Mouse (Mus musculus) forebrain, embryonic 13.5 days (tissue): Measurements from ENCODE around the gene Slc24a1. TPM values are rescaled to one million over a fixed set of nuclear protein-coding genes. Genes with fewer than 3 reads are reported as not detected.

Experiments used
- ATAC-seq: fragments of 200-750 bp; cut with Nextera tagmentation; 2 replicates; pipeline ENCODE4 v1.8.0; 2017
- H3K27ac ChIP-seq: fragments of 300-500 bp; sonication (generic); 2 replicates; pipeline ENCODE4 v1.5.1; 2015; ENCODE audit warnings: inconsistent platforms, mild to moderate bottlenecking, moderate library complexity
- H3K27me3 ChIP-seq: fragments of 300-500 bp; sonication (generic); 2 replicates; pipeline ENCODE4 v1.6.1; 2015; ENCODE audit warnings: mild to moderate bottlenecking, inconsistent platforms
- H3K36me3 ChIP-seq: fragments of 300-500 bp; sonication (generic); 2 replicates; pipeline ENCODE4 v1.6.1; 2015; ENCODE audit warnings: mild to moderate bottlenecking, inconsistent platforms; ENCODE audit not compliant: poor library complexity, severe bottlenecking
- H3K4me1 ChIP-seq: fragments of 300-500 bp; sonication (generic); 2 replicates; pipeline ENCODE4 v1.6.1; 2015; ENCODE audit warnings: inconsistent platforms
- H3K4me2 ChIP-seq: fragments of 300-500 bp; sonication (generic); 2 replicates; pipeline ENCODE4 v1.6.1; 2015; ENCODE audit warnings: inconsistent platforms, mild to moderate bottlenecking, moderate library complexity
- H3K4me3 ChIP-seq: fragments of 300-500 bp; sonication (generic); 2 replicates; pipeline ENCODE4 v1.5.1; 2015; ENCODE audit warnings: mild to moderate bottlenecking, inconsistent platforms
- H3K9ac ChIP-seq: fragments of 300-500 bp; sonication (generic); 2 replicates; pipeline ENCODE4 v1.6.1; 2015; ENCODE audit warnings: mild to moderate bottlenecking, inconsistent platforms
- H3K9me3 ChIP-seq: fragments of 300-500 bp; sonication (generic); replicated peaks from 2 replicates; pipeline ENCODE4 v1.6.1; 2016; ENCODE audit warnings: inconsistent platforms
- WGBS: fragments of 180-500 bp; shearing (Covaris S2); methylation state at CpG from one replicate; pipeline ENCODE4 v1.1.7; 2015; 5-methylcytosine and 5-hydroxymethylcytosine counted together
- polyA plus RNA-seq: library from polyadenylated mRNA; unstranded; fragments of >200 nt; fragmentation: Nextera tagmentation; extraction: Ambion mirVana; gene quantifications from 2 replicates; pipeline ENCODE4 v1.2.1, GENCODE M21; 2015

The Slc24a1 gene
- polyA plus RNA-seq, 1 experiment from 2014 or later = 0.05 TPM

DNA sequence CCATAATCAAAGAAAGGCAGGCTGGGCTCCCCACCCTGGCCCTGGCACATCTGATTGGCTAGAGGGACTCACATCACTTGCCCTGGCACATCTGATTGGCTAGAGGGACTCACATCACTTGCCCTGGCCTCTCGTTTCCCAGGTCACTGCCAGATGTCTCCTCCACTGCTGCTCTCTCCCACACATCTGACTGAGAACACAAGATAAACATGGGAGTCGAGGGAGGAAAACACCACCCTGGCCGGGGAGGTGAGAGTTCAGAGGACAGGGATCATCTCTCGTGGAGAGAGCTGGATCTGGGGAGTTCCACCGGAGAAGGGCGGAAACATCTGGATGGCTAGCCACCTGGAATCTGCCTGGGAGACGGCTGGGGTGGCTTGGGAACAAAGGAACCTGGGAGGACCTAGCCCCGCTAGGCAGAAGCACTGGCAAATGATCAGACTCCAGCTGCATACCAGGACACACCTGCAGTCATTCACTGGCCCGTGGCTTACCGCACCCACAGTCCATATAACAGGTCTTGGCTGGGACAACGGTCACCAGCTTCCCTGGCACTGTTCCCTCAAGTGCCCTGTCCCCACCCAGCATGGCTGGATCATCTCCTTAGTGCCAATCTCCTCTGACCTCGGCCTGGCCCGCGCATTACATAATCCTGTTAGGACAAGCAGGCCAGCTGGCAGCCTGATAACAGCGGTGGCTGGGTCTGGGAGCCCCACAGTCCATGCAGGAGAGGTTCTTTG lies 17.2 kb downstream of the Slc24a1 start:
- Histone ChIP-seq H3K4me2 (no peak overlapping the region), H3K4me3 (no peak overlapping the region), H3K27ac (no peak overlapping the region), H3K36me3 (no peaks in the 10 kb centered on the region), H3K9me3 (no peaks in the 10 kb centered on the region), H3K4me1 (0 out of 2 replicates have a peak, but pooled peaks cover 6% of the 10 kb centered on the region), H3K27me3 (no peaks in the 10 kb centered on the region), H3K9ac (no peak overlapping the region)
- ATAC-seq = no peak
- 69% methylated on average over 15 of the region's 15 CpGs for WGBS

DNA sequence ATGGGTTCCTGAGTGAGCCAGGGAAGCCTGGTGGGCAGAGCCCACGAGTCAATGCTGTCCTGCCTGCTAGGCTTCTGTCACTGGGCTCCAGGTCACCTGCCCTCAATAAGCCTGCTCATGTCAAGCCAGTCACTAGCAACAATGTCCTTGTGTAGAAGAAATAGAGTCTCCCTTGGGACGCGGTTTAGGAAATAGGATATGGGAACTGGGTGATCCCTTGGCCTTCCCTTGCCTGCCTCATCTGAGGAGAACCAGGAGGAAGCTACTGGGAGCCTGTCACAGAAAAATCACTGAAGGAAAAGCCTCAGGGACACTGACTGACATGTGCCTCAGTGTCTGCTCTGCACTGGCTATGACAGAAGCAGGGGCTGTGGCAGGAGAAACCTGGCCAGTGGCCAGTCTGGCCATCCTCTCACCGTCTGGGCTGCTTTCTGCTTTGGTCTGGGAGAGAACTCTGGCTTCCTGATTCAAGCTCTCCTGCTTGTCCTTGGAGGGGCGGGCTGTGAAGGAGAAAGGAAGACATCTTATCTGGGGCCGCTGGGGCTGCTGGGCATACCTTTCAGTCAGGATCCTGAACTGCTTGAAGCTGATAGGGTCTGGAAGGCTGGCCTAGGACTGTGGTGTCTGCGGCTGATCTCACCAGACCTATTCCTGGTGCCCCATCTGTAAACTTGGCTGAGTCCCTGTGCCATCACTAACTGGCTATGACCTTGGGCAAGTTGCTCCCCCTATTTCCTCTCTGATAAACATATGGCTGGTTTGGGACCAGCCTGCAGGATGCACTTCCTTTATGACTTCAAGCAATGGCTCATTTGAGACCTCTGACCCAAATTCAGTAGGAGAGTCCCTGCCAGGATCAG lies 19.4 kb downstream of the Slc24a1 start:
- H3K4me2 ChIP-seq = no peak overlapping the region
- 81% methylated on average over 7 of the region's 7 CpGs for WGBS
- no peaks in the 10 kb centered on the region for H3K36me3 ChIP-seq
- no peak overlapping the region for H3K27ac ChIP-seq
- no peaks in the 10 kb centered on the region for H3K9me3 ChIP-seq
- no peak overlapping the region for H3K9ac ChIP-seq
- 0 out of 2 replicates have a peak, but pooled peaks cover 6% of the 10 kb centered on the region for H3K4me1 ChIP-seq
- ATAC-seq = no peak
- H3K4me3 ChIP-seq = no peak overlapping the region
- H3K27me3 ChIP-seq = no peaks in the 10 kb centered on the region

DNA sequence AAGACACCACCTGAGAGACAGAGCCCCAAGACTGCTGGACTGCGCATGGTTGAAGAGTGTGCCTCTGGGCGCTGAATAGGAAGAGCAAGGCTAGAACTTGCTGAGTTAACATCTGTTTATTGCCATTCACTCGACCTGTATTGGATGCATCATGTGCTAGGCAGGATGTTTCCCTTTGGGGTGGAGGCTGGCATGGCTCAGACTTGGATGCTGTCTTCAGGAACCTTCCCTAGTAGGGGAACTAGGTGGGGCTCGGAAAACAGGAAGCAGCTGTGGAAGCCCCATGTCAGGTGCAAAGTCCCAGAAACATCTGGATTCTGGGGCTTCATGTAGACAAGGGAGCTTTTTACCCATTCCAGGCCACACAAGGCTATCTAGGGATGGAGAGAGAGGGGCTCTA lies 21.2 kb downstream of the Slc24a1 start:
- Histone ChIP-seq H3K4me3 (no peak overlapping the region), H3K9ac (no peak overlapping the region), H3K27ac (no peak overlapping the region), H3K4me2 (no peak overlapping the region), H3K4me1 (peaks cover 21% of the 10 kb centered on the region), H3K36me3 (no peaks in the 10 kb centered on the region), H3K9me3 (no peaks in the 10 kb centered on the region), H3K27me3 (no peaks in the 10 kb centered on the region)
- ATAC-seq = no peak
- WGBS = 85% methylated on average over 4 of the region's 4 CpGs

DNA sequence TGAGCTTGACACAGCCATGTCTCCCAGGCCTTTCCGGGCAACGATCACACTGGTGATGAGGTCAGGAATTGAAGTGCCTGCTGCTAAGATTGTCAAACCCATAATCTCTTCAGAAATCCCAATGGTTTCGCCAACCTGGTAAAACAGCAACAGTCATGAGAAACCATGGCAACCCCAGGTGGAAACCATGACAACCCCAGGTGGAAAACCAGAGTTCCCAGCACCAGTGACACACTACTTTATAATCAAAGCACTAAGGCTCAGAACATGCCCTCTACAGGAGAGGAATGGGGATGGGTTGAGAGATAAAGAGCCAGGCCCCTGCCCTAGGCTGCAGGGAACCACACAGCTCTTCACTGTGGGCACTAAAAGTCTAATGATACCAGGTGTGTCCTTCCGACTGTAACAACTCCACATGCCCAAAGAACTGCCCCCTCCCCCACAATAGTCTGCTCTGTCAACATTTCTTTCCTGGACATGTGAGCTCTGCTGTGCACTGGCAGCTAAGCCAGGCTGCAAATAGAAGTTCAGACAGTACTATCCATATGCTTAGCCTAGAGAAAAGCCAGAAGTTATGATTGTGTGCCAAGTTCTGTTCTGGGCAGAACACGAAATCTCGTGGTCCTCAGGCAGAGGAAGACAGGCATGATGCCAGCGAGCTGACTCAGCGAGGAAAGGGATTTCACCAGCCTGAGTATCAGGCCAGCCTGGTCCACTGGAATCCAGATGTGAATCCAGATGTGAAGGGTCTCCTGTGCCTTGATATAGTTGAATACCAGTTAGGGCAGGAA lies 25.0 kb downstream of the Slc24a1 start:
- Histone ChIP-seq H3K27me3 (no peaks in the 10 kb centered on the region), H3K4me1 (peaks cover 16% of the 10 kb centered on the region), H3K27ac (peak overlapping the region; percentile 11; the same call in 1 of the 2 replicates), H3K4me3 (no peak overlapping the region), H3K36me3 (no peaks in the 10 kb centered on the region), H3K4me2 (no peak overlapping the region), H3K9me3 (no peaks in the 10 kb centered on the region), H3K9ac (no peak overlapping the region)
- peak; percentile 61; the same call in 1 of the 2 replicates for ATAC-seq
- WGBS = 62% methylated on average over 8 of the region's 8 CpGs

DNA sequence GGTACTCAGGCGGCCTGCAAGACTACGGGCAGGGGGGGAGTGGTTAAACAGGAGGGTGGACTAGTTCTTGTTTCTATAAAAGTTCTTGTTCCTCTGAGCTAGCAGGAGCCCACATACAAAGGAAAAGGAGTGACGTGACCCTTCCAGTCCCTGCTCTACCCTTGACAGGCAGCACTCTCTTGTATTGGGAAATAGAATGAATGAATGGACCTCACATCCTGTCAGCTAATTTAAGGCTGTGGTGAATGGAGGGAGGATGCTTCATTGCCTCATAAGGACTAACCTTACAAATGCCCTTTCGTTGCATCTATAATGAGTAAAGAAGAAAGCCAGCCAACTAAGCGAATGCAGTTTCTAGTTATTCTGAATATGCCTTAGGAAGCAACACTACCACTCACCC lies 25.6 kb downstream of the Slc24a1 start:
- H3K36me3 ChIP-seq = no peaks in the 10 kb centered on the region
- H3K27me3 ChIP-seq = no peaks in the 10 kb centered on the region
- H3K4me3 ChIP-seq = no peak overlapping the region
- H3K9ac ChIP-seq = no peak overlapping the region
- no peak overlapping the region for H3K27ac ChIP-seq
- H3K9me3 ChIP-seq = no peaks in the 10 kb centered on the region
- H3K4me2 ChIP-seq = no peak overlapping the region
- peaks cover 16% of the 10 kb centered on the region for H3K4me1 ChIP-seq
- peak; percentile 53; the same call in 1 of the 2 replicates for ATAC-seq
- WGBS = 26% methylated on average over 5 of the region's 5 CpGs

DNA sequence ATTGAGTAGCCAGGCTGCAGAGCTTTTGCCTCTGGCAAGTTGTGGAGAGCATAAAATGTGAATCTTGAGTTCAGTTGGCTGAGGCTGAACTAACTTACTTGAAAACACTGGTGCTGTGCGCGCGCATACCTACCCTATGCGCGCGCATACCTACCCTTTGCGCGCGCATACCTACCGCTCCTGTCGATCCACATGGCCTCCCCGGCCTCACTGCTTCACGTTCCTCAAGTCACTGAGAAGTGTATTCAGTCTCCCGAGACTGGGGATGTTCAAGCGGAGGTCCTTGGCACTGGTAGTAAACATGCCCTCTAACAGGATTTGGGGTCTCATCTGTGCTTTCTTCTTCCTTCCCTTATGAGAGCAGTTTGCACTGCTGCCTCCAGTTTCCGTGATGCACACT lies 32.8 kb downstream of the Slc24a1 start:
- Histone ChIP-seq H3K4me2 (peak overlapping the region; percentile 49), H3K4me3 (peak overlapping the region; percentile 24), H3K27me3 (no peaks in the 10 kb centered on the region), H3K4me1 (no peaks in the 10 kb centered on the region), H3K9ac (no peak overlapping the region), H3K36me3 (peaks cover 8% of the 10 kb centered on the region), H3K9me3 (no peaks in the 10 kb centered on the region; the same call in 1 of the 2 replicates), H3K27ac (no peak overlapping the region)
- no peak for ATAC-seq
- 36% methylated on average over 16 of the region's 16 CpGs for WGBS

DNA sequence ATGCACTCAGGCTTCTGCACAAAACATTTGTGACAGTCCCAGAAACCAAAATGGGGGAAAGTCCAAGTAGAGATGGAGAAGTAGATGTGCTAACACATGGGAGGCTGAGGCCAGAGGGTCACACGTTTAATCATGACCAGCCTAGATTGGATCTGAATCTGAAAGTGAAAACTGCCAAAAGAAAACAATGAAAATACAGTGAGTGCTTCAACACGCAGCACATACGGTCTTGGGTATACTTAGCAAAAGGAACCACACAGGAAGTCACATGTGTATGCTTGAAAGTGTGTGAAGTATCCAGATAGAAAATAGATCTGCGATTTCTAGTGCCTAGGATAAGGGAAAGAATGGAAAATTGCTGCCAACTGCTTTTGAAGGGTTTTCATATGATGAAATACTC lies 36.8 kb downstream of the Slc24a1 start:
- no peak overlapping the region for H3K4me3 ChIP-seq
- no peaks in the 10 kb centered on the region; the same call in 1 of the 2 replicates for H3K9me3 ChIP-seq
- H3K36me3 ChIP-seq = peaks cover 35% of the 10 kb centered on the region
- ATAC-seq = no peak
- H3K4me2 ChIP-seq = no peak overlapping the region
- WGBS = 93% methylated on average over 4 of the region's 4 CpGs
- no peaks in the 10 kb centered on the region for H3K27me3 ChIP-seq
- H3K27ac ChIP-seq = no peak overlapping the region
- H3K9ac ChIP-seq = no peak overlapping the region
- no peaks in the 10 kb centered on the region for H3K4me1 ChIP-seq

DNA sequence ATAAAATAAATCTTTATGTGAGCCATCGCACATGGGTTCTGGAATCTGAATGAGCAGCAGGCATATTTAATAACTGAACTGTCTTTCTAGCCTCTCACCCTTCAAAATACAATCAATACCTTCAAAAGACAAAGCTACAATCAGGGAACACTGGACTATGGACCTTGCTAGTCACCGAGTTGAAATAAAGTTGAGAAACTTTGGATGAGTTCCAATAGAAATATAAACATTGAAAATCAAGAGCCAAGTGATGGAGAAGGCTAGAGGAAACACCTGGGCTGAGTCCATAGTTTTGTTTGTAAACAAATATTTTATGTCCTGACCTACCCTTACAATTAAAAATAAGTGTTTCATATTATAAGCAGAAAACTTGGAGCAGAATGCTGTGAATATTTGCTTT lies 37.4 kb downstream of the Slc24a1 start:
- Histone ChIP-seq H3K4me3 (no peak overlapping the region), H3K9ac (no peak overlapping the region), H3K27me3 (no peaks in the 10 kb centered on the region), H3K27ac (no peak overlapping the region), H3K36me3 (peaks cover 35% of the 10 kb centered on the region), H3K9me3 (no peaks in the 10 kb centered on the region; the same call in 1 of the 2 replicates), H3K4me2 (no peak overlapping the region), H3K4me1 (no peaks in the 10 kb centered on the region)
- no peak for ATAC-seq
- 95% methylated on average over 2 of the region's 2 CpGs for WGBS

DNA sequence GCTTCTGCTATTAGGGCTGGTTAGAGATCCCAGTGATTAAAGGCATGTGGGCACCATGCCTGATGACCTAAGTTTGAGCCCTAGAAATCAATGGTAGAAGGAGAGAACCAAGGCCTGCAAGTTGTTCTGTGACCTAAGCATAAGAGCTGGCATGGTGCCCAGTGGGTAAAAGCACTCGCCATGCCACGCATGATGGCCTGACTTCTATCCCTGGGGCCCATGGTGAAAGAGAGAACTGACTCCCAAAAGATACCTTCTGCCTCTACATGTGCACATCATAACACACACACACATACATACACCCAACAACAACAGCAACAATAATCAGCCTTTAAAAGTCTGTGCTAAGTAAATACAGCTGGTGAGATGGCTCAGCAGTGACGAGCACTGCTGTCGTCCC lies 38.0 kb downstream of the Slc24a1 start:
- ATAC-seq = no peak
- H3K27ac ChIP-seq = no peak overlapping the region
- H3K9ac ChIP-seq = no peak overlapping the region
- H3K36me3 ChIP-seq = peaks cover 35% of the 10 kb centered on the region
- no peak overlapping the region for H3K4me2 ChIP-seq
- no peak overlapping the region for H3K4me3 ChIP-seq
- no peaks in the 10 kb centered on the region for H3K27me3 ChIP-seq
- no peaks in the 10 kb centered on the region for H3K4me1 ChIP-seq
- no peaks in the 10 kb centered on the region; the same call in 1 of the 2 replicates for H3K9me3 ChIP-seq
- 97% methylated on average over 4 of the region's 4 CpGs for WGBS

DNA sequence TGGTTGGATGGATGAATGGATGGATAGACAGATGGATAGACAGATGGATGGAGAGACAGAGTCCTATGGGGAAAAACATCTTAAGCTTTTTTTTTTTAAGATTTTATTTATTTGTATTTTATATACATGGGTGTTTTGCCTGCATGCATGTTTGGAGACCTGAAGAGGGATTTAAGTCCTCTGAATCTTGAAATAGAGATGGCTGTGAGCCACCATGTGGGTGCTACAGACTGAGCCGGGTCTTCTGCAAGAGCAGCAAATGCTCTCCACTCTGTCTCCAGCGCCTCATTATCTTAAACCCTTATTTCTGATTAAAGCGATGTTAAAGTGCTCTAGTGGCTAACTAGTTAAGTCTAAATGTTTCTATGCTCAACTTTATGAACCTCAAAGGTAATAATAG lies 44.0 kb downstream of the Slc24a1 start:
- Histone ChIP-seq H3K9me3 (no peaks in the 10 kb centered on the region), H3K27ac (no peak overlapping the region), H3K9ac (no peak overlapping the region), H3K4me1 (no peaks in the 10 kb centered on the region), H3K4me3 (no peak overlapping the region), H3K4me2 (no peak overlapping the region), H3K36me3 (peaks cover 41% of the 10 kb centered on the region), H3K27me3 (no peaks in the 10 kb centered on the region)
- WGBS = 95% methylated on average over 3 of the region's 3 CpGs
- no peak for ATAC-seq

DNA sequence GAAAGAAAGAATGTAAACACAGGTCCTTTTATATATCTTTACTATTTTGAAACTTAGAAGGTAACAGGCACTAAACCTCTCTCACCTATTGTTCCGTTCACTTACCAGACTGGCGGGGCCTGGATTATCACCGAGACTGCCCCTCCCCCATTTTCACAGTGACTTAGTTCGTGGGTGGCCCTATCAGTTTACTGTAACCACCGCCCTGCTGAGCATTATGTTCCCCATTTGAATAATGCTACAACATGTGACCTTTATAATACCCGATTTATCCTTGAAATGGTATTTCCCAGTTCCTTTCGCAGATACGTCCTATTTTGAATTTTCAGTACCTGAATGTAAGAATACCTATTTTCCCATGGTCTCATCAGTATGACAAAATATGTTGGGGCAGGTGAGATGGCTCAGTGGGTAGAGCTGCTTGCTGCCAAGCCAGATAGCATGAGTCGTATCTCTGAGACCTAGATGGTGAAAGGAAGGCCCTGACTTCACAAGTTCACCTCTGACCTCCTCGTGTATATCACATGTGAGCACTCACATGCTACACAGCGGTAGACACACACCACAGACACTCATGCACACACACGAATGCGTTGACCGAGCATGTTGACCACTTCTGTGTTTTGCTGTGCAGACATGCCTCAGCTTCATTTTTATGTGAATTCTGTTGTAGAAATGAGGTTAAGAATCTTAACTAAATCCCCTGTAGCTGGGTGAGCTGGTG lies 46.3 kb downstream of the Slc24a1 start:
- no peak overlapping the region for H3K4me3 ChIP-seq
- H3K9me3 ChIP-seq = no peaks in the 10 kb centered on the region
- no peaks in the 10 kb centered on the region for H3K27me3 ChIP-seq
- ATAC-seq = no peak
- H3K4me2 ChIP-seq = no peak overlapping the region
- WGBS = 90% methylated on average over 14 of the region's 14 CpGs
- no peak overlapping the region for H3K27ac ChIP-seq
- peaks cover 26% of the 10 kb centered on the region for H3K36me3 ChIP-seq
- no peaks in the 10 kb centered on the region for H3K4me1 ChIP-seq
- H3K9ac ChIP-seq = no peak overlapping the region
